Mouse (Mus musculus): ENCODE measurements at regions not wholly inside any gene's neighbourhood (a gene's known extent, or its start where the extent isn't known, plus 50 kb on each side); places are given as distances from the start of the nearest gene placed in this dataset.

GRCm38 (mm10) chr10:99699498-99699897 is 60.0 kb downstream of the Csl start:
- no peak for DNase-seq (ENCODE audit: extremely low spot score in 1 of 2, low spot score in 1 of 2)

GRCm38 (mm10) chr10:99700052-99700777 is 59.2 kb downstream of the Csl start:
- no peak for DNase-seq (ENCODE audit: extremely low spot score in 1 of 2, low spot score in 1 of 2)
